Mouse (Mus musculus): ENCODE data around the gene Spata19.
A peak's percentile ranks its signal among the peaks of the same experiment; 100 is the strongest.

Gene Spata19

GRCm38 (mm10) chr9:27396500-27396899 lies at the start of gene Spata19:
Spata19 (plus strand) TSS chr9:27396800.
- no peak for DNase-seq

GRCm38 (mm10) chr9:27353082-27353481 lies 43.5 kb upstream of the Spata19 start:
- no peak for DNase-seq

- DNase-seq: no peak
Observed at GRCm38 (mm10) chr9:27357893-27358292, 38.7 kb upstream of the Spata19 start.

GRCm38 (mm10) chr9:27367231-27367630 lies 29.4 kb upstream of the Spata19 start:
- no peak for DNase-seq

GRCm38 (mm10) chr9:27369108-27369507 lies 27.5 kb upstream of the Spata19 start:
- no peak for DNase-seq

- no peak for DNase-seq
Observed at GRCm38 (mm10) chr9:27375746-27376145, 20.9 kb upstream of the Spata19 start.

- no peak for DNase-seq
Observed at GRCm38 (mm10) chr9:27386951-27387350, 9.6 kb upstream of the Spata19 start.

GRCm38 (mm10) chr9:27401169-27401568 lies 4.6 kb downstream of the Spata19 start:
- no peak for DNase-seq

GRCm38 (mm10) chr9:27409733-27410132 lies 13.1 kb downstream of the Spata19 start:
- DNase-seq: peak in 1 of 2 experiments; percentile 33

GRCm38 (mm10) chr9:27414058-27414460 lies 17.5 kb downstream of the Spata19 start:
- peak; percentile 54 to 62 for DNase-seq

GRCm38 (mm10) chr9:27424511-27424910 lies 27.9 kb downstream of the Spata19 start:
- no peak for DNase-seq

- no peak for DNase-seq
Observed at GRCm38 (mm10) chr9:27428552-27428951, 32.0 kb downstream of the Spata19 start.

- no peak for DNase-seq
Observed at GRCm38 (mm10) chr9:27433301-27433700, 36.7 kb downstream of the Spata19 start.

GRCm38 (mm10) chr9:27435936-27436335 lies 39.3 kb downstream of the Spata19 start:
- DNase-seq: no peak

GRCm38 (mm10) chr9:27437391-27438061 lies 40.9 kb downstream of the Spata19 start:
- DNase-seq: no peak

GRCm38 (mm10) chr9:27449780-27450422 lies 53.3 kb downstream of the Spata19 start:
- DNase-seq: no peak

Data from lung, postnatal 4 days (tissue).